Mouse (Mus musculus) C2C12 (cell line): ENCODE results near the gene Depdc5.

ENCODE experiments used
- CEBPB ChIP-seq: IDR thresholded peaks from one replicate; pipeline ENCODE4 v1.6.1; 2011; ENCODE audit warnings: low read depth, mild to moderate bottlenecking, control low read depth, moderate library complexity
- CTCF ChIP-seq: IDR thresholded peaks from one replicate; pipeline ENCODE4 v1.5.1; 2011; ENCODE audit not compliant: control insufficient read depth, insufficient read depth, insufficient read length
- FOSL1 ChIP-seq: IDR thresholded peaks from one replicate; pipeline ENCODE4 v1.8.0; 2011; ENCODE audit warnings: mild to moderate bottlenecking, low read length; ENCODE audit not compliant: poor library complexity, insufficient read depth, severe bottlenecking
- MAX ChIP-seq: IDR thresholded peaks from one replicate; pipeline ENCODE4 v1.6.1; 2011; ENCODE audit warnings: mild to moderate bottlenecking, control low read depth
- MYOD1 ChIP-seq: IDR thresholded peaks from one replicate; pipeline ENCODE4 v1.6.1; 2011; ENCODE audit warnings: low read depth; ENCODE audit not compliant: control insufficient read depth, insufficient read length

DNA sequence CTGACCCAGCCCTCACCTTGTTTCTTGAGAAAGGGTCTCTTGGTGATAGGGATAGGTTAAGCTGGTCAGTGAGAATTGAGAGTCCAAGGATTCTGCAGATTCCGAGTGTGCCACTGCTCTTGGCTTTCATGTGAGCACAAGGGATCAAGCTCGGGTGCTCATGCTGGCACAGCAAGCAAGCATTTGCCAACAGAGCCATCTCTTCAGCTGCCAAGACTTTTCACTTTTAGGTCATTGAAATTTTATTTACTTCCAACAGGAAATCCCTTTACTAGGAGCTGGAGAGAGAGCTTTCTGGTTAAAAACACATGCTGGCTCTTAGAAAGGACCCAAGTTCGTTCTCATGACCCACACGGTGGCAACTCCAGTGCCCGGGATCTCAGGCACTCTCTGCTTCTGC lies 26.5 kb upstream of the Depdc5 start:
- TF ChIP-seq CTCF (no peak), CEBPB (no peak), MAX (no peak), FOSL1 (no peak), MYOD1 (no peak)
